ENCODE assay signal across 8 mouse cellular contexts in genomic region chr4:129983764-129984420, GRCm38 (mm10). TPM values are rescaled to one million over a fixed set of nuclear protein-coding genes. Genes with fewer than 3 reads are reported as not detected.
DNase-seq lines count a peak whose midpoint lies in the region; ATAC-seq lines count a peak whose summit lies in the region.

No protein-coding gene starts in this region.

- peak overlapping the region; percentile 63 for H3K4me3 ChIP-seq in intestine, embryonic 15.5 days (replicated peaks)

- peaks cover 37% of the 10 kb centered on the region for H3K4me1 ChIP-seq in intestine, embryonic 15.5 days (replicated peaks)

- WGBS in intestine, embryonic 15.5 days, result 4% methylated on average over 15 of the region's 15 CpGs

- no peak overlapping the region for H3K9ac ChIP-seq in intestine, embryonic 15.5 days

- ATAC-seq in intestine, embryonic 15.5 days, result no peak
- ATAC-seq in erythroid progenitor cell, adult 5-6 weeks (replicated peaks; ENCODE audit: low FRiP score, poor library complexity, severe bottlenecking), result no peak

- no peak overlapping the region; the same call in 1 of the 2 replicates for H3K27ac ChIP-seq in intestine, embryonic 15.5 days

- H3K4me2 ChIP-seq in intestine, embryonic 15.5 days (replicated peaks), result peak overlapping the region; percentile 99

- H3K9me3 ChIP-seq in intestine, embryonic 15.5 days, result no peaks in the 10 kb centered on the region

- H3K36me3 ChIP-seq in intestine, embryonic 15.5 days, result no peaks in the 10 kb centered on the region

- intact Hi-C loops in gastrocnemius, postnatal 36 days (cut with DNase I), result no loop called here

- peaks cover 49% of the 10 kb centered on the region for H3K27me3 ChIP-seq in intestine, embryonic 15.5 days (replicated peaks)

- DNase-seq in adrenal gland, postnatal 10 days, result peak; percentile 86
- peak; percentile 75 for DNase-seq in embryo, embryonic 10 days (ENCODE audit: low spot score)
- DNase-seq in gastrocnemius, postnatal 36 days, result peak; percentile 42 to 59
- DNase-seq in left cerebral cortex, adult 9 months (ENCODE audit: low spot score in 2 of 2), result peak; percentile 75 to 92
- peak; percentile 73 for DNase-seq in lung, postnatal 4 days
- DNase-seq in right cerebral cortex, postnatal 10 days (ENCODE audit: low spot score in 2 of 2), result peak; percentile 93 to 94

RNA-seq across cellular contexts. Expression of gene Adgrb2, which starts 0.8 kb away (rescaled TPM):
- total RNA-seq in adrenal gland, postnatal 10 days (2021), result 10 to 100 TPM; 13.4 to 16.4 TPM
- total RNA-seq in gastrocnemius, postnatal 36 days (2021), result 1 to 10 TPM in 1 of 2 experiments, under 1 TPM in 1; 0.54 to 1.2 TPM
- 2.2 and 2.6 TPM in 2 replicates for polyA plus RNA-seq in intestine, embryonic 15.5 days (2015; fragmentation: Nextera tagmentation; extraction: Ambion mirVana)
- not detected in 2 replicates for total RNA-seq in erythroid progenitor cell, adult 5-6 weeks (2015; ENCODE audit: low replicate concordance)
- total RNA-seq in erythroid progenitor cell, adult 5-6 weeks (2017; ENCODE audit: low replicate concordance), result not detected in 2 replicates

RNA-seq across cellular contexts. Expression of gene Spocd1, which starts 54.8 kb away (rescaled TPM):
- total RNA-seq in adrenal gland, postnatal 10 days (2021), result under 1 TPM; 0.15 to 0.30 TPM
- total RNA-seq in gastrocnemius, postnatal 36 days (2021), result not detected
- 0.09 TPM in 1 of 2 replicates, not detected in the other for polyA plus RNA-seq in intestine, embryonic 15.5 days (2015; fragmentation: Nextera tagmentation; extraction: Ambion mirVana)
- 0.36 TPM in 1 of 2 replicates, not detected in the other for total RNA-seq in erythroid progenitor cell, adult 5-6 weeks (2015; ENCODE audit: low replicate concordance)
- not detected in 2 replicates for total RNA-seq in erythroid progenitor cell, adult 5-6 weeks (2017; ENCODE audit: low replicate concordance)

Comparison
In these comparisons a context has a peak if more than half of its experiments do, and no peak if none do; other contexts are left out.
1. RNA of gene Adgrb2, which starts 0.8 kb away (total RNA-seq): 13.4 to 16.4 TPM in adrenal gland, postnatal 10 days; 0.54 to 1.2 TPM in gastrocnemius, postnatal 36 days and not detected in erythroid progenitor cell, adult 5-6 weeks; every median in the first group is over 4 times any median in the second.
2. Peak in every context shown above with its lines, with median percentiles within 50 percentile points of each other: DNase-seq.